Mouse (Mus musculus): Measurements from ENCODE around the gene Ube2g1. TPM values are rescaled to one million over a fixed set of nuclear protein-coding genes. Genes with fewer than 3 reads are reported as not detected.

Ube2g1 gene
- 76.2 and 77.3 TPM in 2 replicates for polyA plus RNA-seq (2015; fragmentation: Nextera tagmentation; extraction: Ambion mirVana)

- H3K4me2 ChIP-seq = peak within 1 kb of the TSS; percentile 65
- 3% methylated on average over 42 of the region's 56 CpGs for WGBS
- H3K9ac ChIP-seq (replicated peaks) = peak within 1 kb of the TSS; percentile 84
- H3K9me3 ChIP-seq (replicated peaks) = no peaks in the 10 kb centered on the region
- peak; percentile 95 for ATAC-seq (ENCODE audit: low FRiP score)
- H3K36me3 ChIP-seq = no peaks in the 10 kb centered on the region
- peak within 1 kb of the TSS; percentile 95 for H3K27ac ChIP-seq (replicated peaks)
- H3K4me3 ChIP-seq (replicated peaks) = peak within 1 kb of the TSS; percentile 77
- H3K4me1 ChIP-seq = peaks cover 19% of the 10 kb centered on the region
- H3K27me3 ChIP-seq (replicated peaks) = no peaks in the 10 kb centered on the region
Observed at GRCm38 (mm10) chr11:72606694-72607407, at the start of gene Ube2g1. Gene Ube2g1 (plus strand): TSS chr11:72607283.

GRCm38 (mm10) chr11:72558155-72558554 is 48.9 kb upstream of the Ube2g1 start:
- Histone ChIP-seq H3K36me3 (no peaks in the 10 kb centered on the region), H3K9me3 (replicated peaks) (no peaks in the 10 kb centered on the region), H3K27me3 (replicated peaks) (no peaks in the 10 kb centered on the region), H3K4me2 (no peak overlapping the region), H3K4me1 (no peaks in the 10 kb centered on the region), H3K27ac (replicated peaks) (no peak overlapping the region), H3K4me3 (replicated peaks) (no peak overlapping the region), H3K9ac (replicated peaks) (no peak overlapping the region)
- ATAC-seq (ENCODE audit: low FRiP score) = no peak
- WGBS = 75% methylated on average over 5 of the region's 5 CpGs

GRCm38 (mm10) chr11:72560661-72561060 is 46.4 kb upstream of the Ube2g1 start:
- no peaks in the 10 kb centered on the region for H3K9me3 ChIP-seq (replicated peaks)
- H3K27me3 ChIP-seq (replicated peaks) = no peaks in the 10 kb centered on the region
- no peak overlapping the region for H3K4me2 ChIP-seq
- H3K9ac ChIP-seq (replicated peaks) = no peak overlapping the region
- H3K4me3 ChIP-seq (replicated peaks) = no peak overlapping the region
- WGBS = 82% methylated on average over 3 of the region's 3 CpGs
- no peak overlapping the region for H3K27ac ChIP-seq (replicated peaks)
- no peaks in the 10 kb centered on the region for H3K36me3 ChIP-seq
- H3K4me1 ChIP-seq = no peaks in the 10 kb centered on the region
- ATAC-seq (ENCODE audit: low FRiP score) = no peak

GRCm38 (mm10) chr11:72564232-72564807 is 42.8 kb upstream of the Ube2g1 start:
- Histone ChIP-seq H3K27ac (replicated peaks) (no peak overlapping the region), H3K4me1 (no peaks in the 10 kb centered on the region), H3K27me3 (replicated peaks) (no peaks in the 10 kb centered on the region), H3K36me3 (no peaks in the 10 kb centered on the region), H3K9ac (replicated peaks) (no peak overlapping the region), H3K4me2 (no peak overlapping the region), H3K4me3 (replicated peaks) (no peak overlapping the region), H3K9me3 (replicated peaks) (no peaks in the 10 kb centered on the region)
- 22% methylated on average over 6 of the region's 6 CpGs for WGBS
- ATAC-seq (ENCODE audit: low FRiP score) = no peak; the same call in 1 of the 2 replicates

GRCm38 (mm10) chr11:72566304-72566703 is 40.8 kb upstream of the Ube2g1 start:
- no peak overlapping the region for H3K27ac ChIP-seq (replicated peaks)
- H3K36me3 ChIP-seq = no peaks in the 10 kb centered on the region
- H3K4me2 ChIP-seq = no peak overlapping the region
- H3K4me1 ChIP-seq = peaks cover 6% of the 10 kb centered on the region
- H3K9ac ChIP-seq (replicated peaks) = no peak overlapping the region
- H3K9me3 ChIP-seq (replicated peaks) = no peaks in the 10 kb centered on the region
- no peak overlapping the region for H3K4me3 ChIP-seq (replicated peaks)
- ATAC-seq (ENCODE audit: low FRiP score) = no peak
- WGBS = 82% methylated on average over 7 of the region's 7 CpGs
- no peaks in the 10 kb centered on the region for H3K27me3 ChIP-seq (replicated peaks)

DNA sequence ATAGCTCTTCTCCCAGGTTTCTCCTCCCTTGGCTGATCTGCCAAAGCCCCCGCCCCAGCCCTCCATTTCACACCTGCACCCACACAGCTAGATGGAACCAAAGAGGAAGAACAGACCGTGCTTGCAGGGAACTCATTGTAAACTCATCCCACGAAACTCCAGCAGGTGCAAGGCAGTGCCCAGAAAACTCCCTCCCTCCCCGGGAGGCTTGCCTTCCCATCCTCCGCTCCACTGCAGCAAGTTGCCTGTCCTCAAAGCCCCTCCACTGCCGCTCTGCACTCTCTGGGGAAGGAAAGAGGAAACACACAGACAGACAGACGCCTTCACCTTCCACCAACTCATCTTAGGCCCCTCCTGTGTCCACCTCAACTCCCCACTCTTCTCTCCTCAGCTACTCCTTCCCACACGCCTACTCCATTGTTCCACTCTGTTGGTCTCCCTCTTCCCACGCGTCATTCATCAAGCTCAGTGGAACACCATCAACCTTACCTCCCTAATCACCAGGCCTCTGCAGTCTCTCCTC is 40.2 kb upstream of the Ube2g1 start:
- Histone ChIP-seq H3K9ac (replicated peaks) (no peak overlapping the region), H3K9me3 (replicated peaks) (no peaks in the 10 kb centered on the region), H3K27ac (replicated peaks) (no peak overlapping the region), H3K4me2 (no peak overlapping the region), H3K36me3 (no peaks in the 10 kb centered on the region), H3K27me3 (replicated peaks) (no peaks in the 10 kb centered on the region), H3K4me1 (peaks cover 6% of the 10 kb centered on the region), H3K4me3 (replicated peaks) (no peak overlapping the region)
- WGBS = 48% methylated on average over 10 of the region's 10 CpGs
- ATAC-seq (ENCODE audit: low FRiP score) = no peak

- Histone ChIP-seq H3K9me3 (replicated peaks) (no peaks in the 10 kb centered on the region), H3K9ac (replicated peaks) (no peak overlapping the region), H3K4me2 (no peak overlapping the region), H3K4me1 (peaks cover 6% of the 10 kb centered on the region), H3K4me3 (replicated peaks) (no peak overlapping the region), H3K27ac (replicated peaks) (no peak overlapping the region), H3K27me3 (replicated peaks) (no peaks in the 10 kb centered on the region), H3K36me3 (no peaks in the 10 kb centered on the region)
- ATAC-seq (ENCODE audit: low FRiP score) = no peak
- WGBS = 60% methylated on average over 8 of the region's 8 CpGs
Observed at GRCm38 (mm10) chr11:72569051-72569450, 38.0 kb upstream of the Ube2g1 start.

GRCm38 (mm10) chr11:72569671-72570318 is 37.3 kb upstream of the Ube2g1 start:
- Histone ChIP-seq H3K9me3 (replicated peaks) (no peaks in the 10 kb centered on the region), H3K27ac (replicated peaks) (no peak overlapping the region), H3K9ac (replicated peaks) (no peak overlapping the region), H3K4me1 (peaks cover 6% of the 10 kb centered on the region), H3K4me2 (peak overlapping the region; percentile 57), H3K4me3 (replicated peaks) (peak overlapping the region; percentile 34; the same call in 1 of the 2 replicates), H3K27me3 (replicated peaks) (no peaks in the 10 kb centered on the region), H3K36me3 (no peaks in the 10 kb centered on the region)
- WGBS = 74% methylated on average over 11 of the region's 11 CpGs
- ATAC-seq (ENCODE audit: low FRiP score) = no peak

DNA sequence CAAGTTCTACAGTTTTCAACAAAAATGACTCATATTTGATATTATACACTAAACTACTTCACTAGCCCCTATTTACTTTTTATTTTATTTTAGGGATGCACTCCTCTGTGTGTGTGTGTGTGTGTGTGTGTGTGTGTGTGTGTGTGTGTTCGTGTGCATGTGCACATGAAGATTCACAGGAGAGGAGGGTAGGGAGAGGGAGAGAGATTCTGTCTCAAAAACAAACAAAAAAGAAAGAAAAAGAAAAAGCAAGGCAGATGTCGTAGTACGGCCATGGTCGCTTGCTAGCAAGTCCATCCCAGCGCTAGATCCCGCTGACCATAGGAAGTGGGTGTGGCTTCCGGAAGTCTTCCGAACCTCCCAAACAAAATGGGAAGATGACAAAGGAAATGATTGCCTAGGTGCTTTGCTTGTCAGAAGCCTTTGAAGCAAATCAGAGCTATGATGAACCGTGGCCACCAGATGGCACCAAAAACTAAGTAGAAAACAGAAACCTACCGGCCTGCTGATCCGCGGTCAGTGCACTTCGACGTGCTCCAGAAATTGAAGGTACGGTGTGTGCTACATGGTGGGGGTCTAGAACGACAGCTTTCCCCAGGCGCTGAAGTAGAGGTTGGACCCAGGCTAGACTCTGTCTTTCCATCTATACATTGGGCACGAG is 36.6 kb upstream of the Ube2g1 start:
- 2% methylated on average over 18 of the region's 18 CpGs for WGBS

DNA sequence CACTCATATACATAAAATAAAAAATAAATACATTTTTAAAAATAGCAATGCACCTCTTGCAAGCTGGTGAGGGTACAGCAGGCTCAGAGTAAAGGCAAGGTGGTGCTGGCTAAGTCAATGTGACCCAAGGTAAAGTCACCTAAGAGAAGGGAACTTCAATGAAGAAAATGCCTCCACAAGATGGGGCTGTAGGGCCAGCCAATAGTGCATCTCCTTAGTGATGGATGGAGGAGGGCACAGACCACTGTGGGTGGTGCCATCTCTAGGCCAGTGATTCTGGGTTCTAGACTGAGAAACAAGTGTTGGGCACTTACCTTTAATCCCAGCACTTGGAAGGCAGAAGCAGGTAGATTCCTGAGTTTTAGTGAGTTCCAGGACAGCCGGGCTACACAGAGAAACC is 33.3 kb upstream of the Ube2g1 start:
- no peak overlapping the region for H3K9ac ChIP-seq (replicated peaks)
- no peaks in the 10 kb centered on the region for H3K36me3 ChIP-seq
- H3K27ac ChIP-seq (replicated peaks) = no peak overlapping the region
- H3K4me2 ChIP-seq = no peak overlapping the region
- H3K9me3 ChIP-seq (replicated peaks) = no peaks in the 10 kb centered on the region
- ATAC-seq (ENCODE audit: low FRiP score) = no peak
- 100% methylated on average over 1 of the region's 1 CpGs for WGBS
- H3K4me3 ChIP-seq (replicated peaks) = no peak overlapping the region
- H3K4me1 ChIP-seq = peaks cover 19% of the 10 kb centered on the region
- no peaks in the 10 kb centered on the region for H3K27me3 ChIP-seq (replicated peaks)

More for the DNA sequence above, 36.6 kb upstream of the Ube2g1 start:
- Histone ChIP-seq H3K27me3 (replicated peaks) (no peaks in the 10 kb centered on the region), H3K9me3 (replicated peaks) (no peaks in the 10 kb centered on the region), H3K4me1 (peaks cover 6% of the 10 kb centered on the region), H3K36me3 (no peaks in the 10 kb centered on the region), H3K9ac (replicated peaks) (peak overlapping the region; percentile 41; the same call in 1 of the 2 replicates), H3K27ac (replicated peaks) (no peak overlapping the region), H3K4me3 (replicated peaks) (peak overlapping the region; percentile 34), H3K4me2 (peak overlapping the region; percentile 57)
- peak; percentile 84 for ATAC-seq (ENCODE audit: low FRiP score)

- Histone ChIP-seq H3K9me3 (replicated peaks) (no peaks in the 10 kb centered on the region), H3K36me3 (no peaks in the 10 kb centered on the region), H3K4me2 (peak overlapping the region; percentile 65), H3K4me1 (peaks cover 13% of the 10 kb centered on the region), H3K27ac (replicated peaks) (no peak overlapping the region), H3K4me3 (replicated peaks) (peak overlapping the region; percentile 33), H3K9ac (replicated peaks) (no peak overlapping the region), H3K27me3 (replicated peaks) (no peaks in the 10 kb centered on the region)
- whole genome bisulfite sequencing = 24% methylated on average over 7 of the region's 7 CpGs
- ATAC-seq (ENCODE audit: low FRiP score) = no peak
Observed at GRCm38 (mm10) chr11:72576111-72576465, 31.0 kb upstream of the Ube2g1 start.
